Mouse (Mus musculus): ENCODE results near the gene A630001G21Rik. TPM values are rescaled to one million over a fixed set of nuclear protein-coding genes. Genes with fewer than 3 reads are reported as not detected.

The A630001G21Rik gene
- polyA plus RNA-seq, 2 experiments: 1.7 to 3.1 TPM

DNA sequence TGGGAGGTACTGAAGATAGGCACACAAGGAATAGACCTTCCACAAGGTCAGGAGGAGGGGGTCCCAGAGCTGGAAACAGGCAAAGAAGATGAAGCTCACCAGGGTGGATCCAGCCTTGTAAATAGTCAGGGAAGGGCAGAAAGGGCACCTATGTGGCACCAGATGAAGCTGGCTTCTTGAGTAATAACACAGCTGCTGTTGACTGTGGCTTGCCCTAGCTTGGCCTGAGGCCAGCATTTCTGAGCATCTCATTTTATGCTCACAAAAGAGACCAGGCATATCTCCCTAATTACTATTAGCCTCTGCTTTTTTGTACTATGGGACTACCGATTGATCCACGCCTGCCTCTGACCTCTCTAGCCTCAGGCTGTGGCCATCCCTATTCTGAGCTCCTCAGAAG is 28.6 kb downstream of the A630001G21Rik start:
- no peaks in the 10 kb centered on the region for H3K27me3 ChIP-seq (ENCODE audit: control insufficient read depth, insufficient read depth, low read length)
- WGBS: 76% methylated on average over 2 of the region's 2 CpGs
- H3K9ac ChIP-seq (ENCODE audit: low read depth, low read length, severe bottlenecking): no peak overlapping the region
- H3K4me1 ChIP-seq (ENCODE audit: control insufficient read depth, insufficient read depth, low read length): no peaks in the 10 kb centered on the region
- H3K36me3 ChIP-seq (ENCODE audit: control insufficient read depth, insufficient read depth, low read length): no peaks in the 10 kb centered on the region
- DNase-seq (ENCODE audit: low spot score) (no peak), ATAC-seq (ENCODE audit: low FRiP score, low read depth) (no peak)
- no peak overlapping the region for H3K27ac ChIP-seq (replicated peaks; ENCODE audit: low read depth, low read length)
- no peak for TF ChIP-seq POLR2A (IDR thresholded peaks at IDR 0.05; ENCODE audit: borderline replicate concordance, extremely low read depth, insufficient read depth, insufficient read length)
- no peaks in the 10 kb centered on the region for H3K9me3 ChIP-seq (ENCODE audit: control insufficient read depth, low read length)
- no peak overlapping the region for H3K4me2 ChIP-seq (replicated peaks; ENCODE audit: low read depth, low read length, severe bottlenecking)
- no peak overlapping the region for H3K4me3 ChIP-seq (replicated peaks; ENCODE audit: low read length)

DNA sequence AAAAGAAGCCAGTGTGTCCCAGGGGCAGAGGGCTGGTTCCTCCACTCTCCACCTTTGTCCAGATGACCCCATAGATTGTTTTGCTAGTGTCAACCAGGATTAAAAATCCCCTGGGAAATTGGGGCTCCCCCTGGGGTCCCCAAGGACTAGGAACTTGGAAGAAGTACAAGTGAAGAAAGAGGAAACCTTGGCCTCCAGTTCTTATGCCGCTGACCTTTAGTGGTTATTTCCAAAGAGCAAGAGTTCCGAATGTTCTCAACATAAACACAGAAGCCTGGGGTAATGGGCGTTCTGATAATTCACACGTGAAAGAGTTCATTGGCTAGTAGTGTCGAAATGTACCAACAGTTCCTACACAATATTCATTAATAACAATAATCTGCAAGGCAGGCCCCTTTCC is 31.9 kb downstream of the A630001G21Rik start:
- TF ChIP-seq POLR2A (IDR thresholded peaks at IDR 0.05; ENCODE audit: borderline replicate concordance, extremely low read depth, insufficient read depth, insufficient read length): no peak
- Histone ChIP-seq H3K9ac (ENCODE audit: low read depth, low read length, severe bottlenecking) (no peak overlapping the region), H3K27me3 (ENCODE audit: control insufficient read depth, insufficient read depth, low read length) (no peaks in the 10 kb centered on the region), H3K4me1 (ENCODE audit: control insufficient read depth, insufficient read depth, low read length) (no peaks in the 10 kb centered on the region), H3K27ac (replicated peaks; ENCODE audit: low read depth, low read length) (no peak overlapping the region), H3K4me2 (replicated peaks; ENCODE audit: low read depth, low read length, severe bottlenecking) (no peak overlapping the region), H3K4me3 (replicated peaks; ENCODE audit: low read length) (no peak overlapping the region), H3K36me3 (ENCODE audit: control insufficient read depth, insufficient read depth, low read length) (no peaks in the 10 kb centered on the region), H3K9me3 (ENCODE audit: control insufficient read depth, low read length) (no peaks in the 10 kb centered on the region)
- DNase-seq (ENCODE audit: low spot score) (no peak), ATAC-seq (ENCODE audit: low FRiP score, low read depth) (no peak)
- 82% methylated on average over 5 of the region's 5 CpGs for WGBS

GRCm38 (mm10) chr1:85744539-85744938 is 33.9 kb downstream of the A630001G21Rik start:
- ATAC-seq (ENCODE audit: low FRiP score, low read depth) (no peak), DNase-seq (ENCODE audit: low spot score) (no peak)
- no peak overlapping the region for H3K4me3 ChIP-seq (replicated peaks; ENCODE audit: low read length)
- no peak overlapping the region for H3K9ac ChIP-seq (ENCODE audit: low read depth, low read length, severe bottlenecking)
- no peak overlapping the region for H3K27ac ChIP-seq (replicated peaks; ENCODE audit: low read depth, low read length)
- no peaks in the 10 kb centered on the region for H3K27me3 ChIP-seq (ENCODE audit: control insufficient read depth, insufficient read depth, low read length)
- TF ChIP-seq POLR2A (IDR thresholded peaks at IDR 0.05; ENCODE audit: borderline replicate concordance, extremely low read depth, insufficient read depth, insufficient read length): no peak
- no peaks in the 10 kb centered on the region for H3K9me3 ChIP-seq (ENCODE audit: control insufficient read depth, low read length)
- H3K4me2 ChIP-seq (replicated peaks; ENCODE audit: low read depth, low read length, severe bottlenecking): no peak overlapping the region
- WGBS: 77% methylated on average over 3 of the region's 3 CpGs
- H3K36me3 ChIP-seq (ENCODE audit: control insufficient read depth, insufficient read depth, low read length): no peaks in the 10 kb centered on the region
- no peaks in the 10 kb centered on the region for H3K4me1 ChIP-seq (ENCODE audit: control insufficient read depth, insufficient read depth, low read length)

DNA sequence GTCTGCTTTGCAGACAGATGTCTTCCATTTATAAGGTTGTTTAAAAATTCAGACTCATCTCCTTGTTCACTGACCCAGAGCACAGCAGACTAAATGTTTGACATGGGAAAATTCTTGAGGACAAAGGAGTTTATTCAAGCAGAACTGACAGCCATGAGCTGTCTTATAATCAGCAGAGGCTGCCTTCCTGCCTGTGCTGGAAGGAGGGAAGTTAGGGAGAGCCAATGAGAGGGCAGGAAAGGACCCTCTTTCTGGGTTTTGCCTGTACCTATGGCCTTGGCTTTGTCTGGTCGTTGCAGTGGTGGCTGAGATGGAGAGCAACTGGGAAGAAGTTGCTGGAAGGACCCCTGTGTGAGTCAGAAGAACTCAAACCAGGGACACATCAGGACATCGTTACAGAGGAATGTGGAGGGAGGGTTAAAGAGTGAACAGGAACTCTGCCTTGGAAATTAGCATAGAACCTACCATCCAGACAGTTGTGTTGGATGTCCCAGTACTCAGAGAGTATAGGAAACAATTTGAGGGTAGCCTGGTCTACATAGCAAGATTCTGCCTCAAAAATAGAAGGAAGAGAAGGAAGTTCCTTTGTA is 35.4 kb downstream of the A630001G21Rik start:
- DNase-seq (ENCODE audit: low spot score) (no peak), ATAC-seq (ENCODE audit: low FRiP score, low read depth) (no peak)
- WGBS: 23% methylated on average over 2 of the region's 2 CpGs
- Histone ChIP-seq H3K9me3 (ENCODE audit: control insufficient read depth, low read length) (no peaks in the 10 kb centered on the region), H3K27ac (replicated peaks; ENCODE audit: low read depth, low read length) (no peak overlapping the region), H3K4me2 (replicated peaks; ENCODE audit: low read depth, low read length, severe bottlenecking) (no peak overlapping the region), H3K27me3 (ENCODE audit: control insufficient read depth, insufficient read depth, low read length) (no peaks in the 10 kb centered on the region), H3K4me3 (replicated peaks; ENCODE audit: low read length) (no peak overlapping the region), H3K4me1 (ENCODE audit: control insufficient read depth, insufficient read depth, low read length) (no peaks in the 10 kb centered on the region), H3K9ac (ENCODE audit: low read depth, low read length, severe bottlenecking) (no peak overlapping the region), H3K36me3 (ENCODE audit: control insufficient read depth, insufficient read depth, low read length) (no peaks in the 10 kb centered on the region)
- TF ChIP-seq POLR2A (IDR thresholded peaks at IDR 0.05; ENCODE audit: borderline replicate concordance, extremely low read depth, insufficient read depth, insufficient read length): no peak

DNA sequence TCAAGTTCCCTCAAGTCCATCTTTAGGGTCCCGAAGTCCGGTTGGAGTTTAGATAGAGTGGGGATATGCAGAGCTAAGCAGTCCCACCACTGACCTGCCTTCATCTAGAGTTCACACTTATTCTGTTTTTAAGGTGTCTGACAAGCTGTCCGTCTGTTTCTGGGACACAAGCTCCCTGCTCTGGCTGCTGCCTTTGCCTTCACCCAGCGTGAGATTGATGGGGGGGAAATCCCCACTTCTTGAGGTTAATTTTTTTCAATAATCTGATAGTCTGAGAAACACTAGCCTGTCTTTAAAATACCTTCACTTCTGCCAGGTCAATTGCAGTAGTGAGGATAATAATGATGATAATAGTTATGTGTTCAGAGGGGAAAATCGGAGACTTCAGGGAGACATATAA is 36.1 kb downstream of the A630001G21Rik start:
- no peak for DNase-seq (ENCODE audit: low spot score)
- no peaks in the 10 kb centered on the region for H3K27me3 ChIP-seq (ENCODE audit: control insufficient read depth, insufficient read depth, low read length)
- no peaks in the 10 kb centered on the region for H3K9me3 ChIP-seq (ENCODE audit: control insufficient read depth, low read length)
- no peak overlapping the region for H3K9ac ChIP-seq (ENCODE audit: low read depth, low read length, severe bottlenecking)
- no peak for TF ChIP-seq POLR2A (IDR thresholded peaks at IDR 0.05; ENCODE audit: borderline replicate concordance, extremely low read depth, insufficient read depth, insufficient read length)
- H3K27ac ChIP-seq (replicated peaks; ENCODE audit: low read depth, low read length): no peak overlapping the region
- WGBS: 72% methylated on average over 5 of the region's 5 CpGs
- H3K36me3 ChIP-seq (ENCODE audit: control insufficient read depth, insufficient read depth, low read length): no peaks in the 10 kb centered on the region
- no peaks in the 10 kb centered on the region for H3K4me1 ChIP-seq (ENCODE audit: control insufficient read depth, insufficient read depth, low read length)
- H3K4me3 ChIP-seq (replicated peaks; ENCODE audit: low read length): no peak overlapping the region
- no peak overlapping the region for H3K4me2 ChIP-seq (replicated peaks; ENCODE audit: low read depth, low read length, severe bottlenecking)
- no peak for ATAC-seq (ENCODE audit: low FRiP score, low read depth)

- Histone ChIP-seq H3K4me1 (ENCODE audit: control insufficient read depth, insufficient read depth, low read length) (no peaks in the 10 kb centered on the region), H3K9me3 (ENCODE audit: control insufficient read depth, low read length) (no peaks in the 10 kb centered on the region), H3K9ac (ENCODE audit: low read depth, low read length, severe bottlenecking) (no peak overlapping the region), H3K4me2 (replicated peaks; ENCODE audit: low read depth, low read length, severe bottlenecking) (no peak overlapping the region), H3K4me3 (replicated peaks; ENCODE audit: low read length) (no peak overlapping the region), H3K36me3 (ENCODE audit: control insufficient read depth, insufficient read depth, low read length) (no peaks in the 10 kb centered on the region), H3K27me3 (ENCODE audit: control insufficient read depth, insufficient read depth, low read length) (no peaks in the 10 kb centered on the region), H3K27ac (replicated peaks; ENCODE audit: low read depth, low read length) (no peak overlapping the region)
- 85% methylated on average over 6 of the region's 6 CpGs for WGBS
- ATAC-seq (ENCODE audit: low FRiP score, low read depth): no peak
- no peak for DNase-seq (ENCODE audit: low spot score)
- no peak for TF ChIP-seq POLR2A (IDR thresholded peaks at IDR 0.05; ENCODE audit: borderline replicate concordance, extremely low read depth, insufficient read depth, insufficient read length)
Observed at GRCm38 (mm10) chr1:85740923-85741322, 37.5 kb downstream of the A630001G21Rik start.

All from limb, embryonic 14.5 days (tissue).